Mouse (Mus musculus) forebrain, embryonic 13.5 days (tissue): ENCODE measurements around the gene Gltpd2. TPM values are rescaled to one million over a fixed set of nuclear protein-coding genes. Genes with fewer than 3 reads are reported as not detected.

Experiments
- ATAC-seq: fragments of 200-750 bp; cut with Nextera tagmentation; 2 replicates; pipeline ENCODE4 v1.8.0; 2017
- H3K27ac ChIP-seq: fragments of 300-500 bp; sonication (generic); 2 replicates; pipeline ENCODE4 v1.5.1; 2015; ENCODE audit warnings: inconsistent platforms, mild to moderate bottlenecking, moderate library complexity
- H3K27me3 ChIP-seq: fragments of 300-500 bp; sonication (generic); 2 replicates; pipeline ENCODE4 v1.6.1; 2015; ENCODE audit warnings: mild to moderate bottlenecking, inconsistent platforms
- H3K36me3 ChIP-seq: fragments of 300-500 bp; sonication (generic); 2 replicates; pipeline ENCODE4 v1.6.1; 2015; ENCODE audit warnings: mild to moderate bottlenecking, inconsistent platforms; ENCODE audit not compliant: poor library complexity, severe bottlenecking
- H3K4me1 ChIP-seq: fragments of 300-500 bp; sonication (generic); 2 replicates; pipeline ENCODE4 v1.6.1; 2015; ENCODE audit warnings: inconsistent platforms
- H3K4me2 ChIP-seq: fragments of 300-500 bp; sonication (generic); 2 replicates; pipeline ENCODE4 v1.6.1; 2015; ENCODE audit warnings: inconsistent platforms, mild to moderate bottlenecking, moderate library complexity
- H3K4me3 ChIP-seq: fragments of 300-500 bp; sonication (generic); 2 replicates; pipeline ENCODE4 v1.5.1; 2015; ENCODE audit warnings: mild to moderate bottlenecking, inconsistent platforms
- H3K9ac ChIP-seq: fragments of 300-500 bp; sonication (generic); 2 replicates; pipeline ENCODE4 v1.6.1; 2015; ENCODE audit warnings: mild to moderate bottlenecking, inconsistent platforms
- H3K9me3 ChIP-seq: fragments of 300-500 bp; sonication (generic); replicated peaks from 2 replicates; pipeline ENCODE4 v1.6.1; 2016; ENCODE audit warnings: inconsistent platforms
- WGBS: fragments of 180-500 bp; shearing (Covaris S2); methylation state at CpG from one replicate; pipeline ENCODE4 v1.1.7; 2015; 5-methylcytosine and 5-hydroxymethylcytosine counted together
- polyA plus RNA-seq: library from polyadenylated mRNA; unstranded; fragments of >200 nt; fragmentation: Nextera tagmentation; extraction: Ambion mirVana; gene quantifications from 2 replicates; pipeline ENCODE4 v1.2.1, GENCODE M21; 2015

Gene Gltpd2
- polyA plus RNA-seq, 1 experiment from 2014 or later = not detected

- peak overlapping the region; percentile 85 for H3K4me2 ChIP-seq
- no peak overlapping the region for H3K4me3 ChIP-seq
- 87% methylated on average over 7 of the region's 7 CpGs for WGBS
- H3K4me1 ChIP-seq = peaks cover 12% of the 10 kb centered on the region
- peaks cover 35% of the 10 kb centered on the region for H3K27me3 ChIP-seq
- no peak for ATAC-seq
- H3K36me3 ChIP-seq = no peaks in the 10 kb centered on the region
- no peak overlapping the region for H3K27ac ChIP-seq
- no peaks in the 10 kb centered on the region for H3K9me3 ChIP-seq
- H3K9ac ChIP-seq = no peak overlapping the region
Measured at GRCm38 (mm10) chr11:70540928-70541327, 21.9 kb downstream of the Gltpd2 start.

DNA sequence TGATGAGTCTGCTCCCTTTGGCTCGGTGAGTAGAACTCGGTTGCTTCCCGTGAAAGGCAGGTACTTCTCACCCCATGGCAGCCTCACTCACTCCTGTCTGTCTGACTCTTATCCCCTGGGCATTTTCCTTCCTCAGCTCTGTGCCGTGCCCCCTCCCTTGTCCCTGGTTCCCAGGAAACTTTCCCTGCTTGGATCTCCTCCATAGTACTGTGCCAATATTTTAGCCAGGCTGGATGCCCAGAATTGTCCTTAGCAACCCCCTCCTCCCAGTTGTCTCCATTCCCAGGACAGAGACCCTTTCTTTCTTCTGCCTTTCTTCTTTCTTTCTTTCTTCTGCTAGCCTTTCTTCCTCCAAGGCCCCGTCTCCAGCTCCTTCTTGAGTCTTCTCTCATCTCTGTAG, 22.4 kb downstream of the Gltpd2 start:
- WGBS = 70% methylated on average over 5 of the region's 5 CpGs
- H3K9me3 ChIP-seq = no peaks in the 10 kb centered on the region
- H3K36me3 ChIP-seq = no peaks in the 10 kb centered on the region
- ATAC-seq = no peak
- H3K27ac ChIP-seq = no peak overlapping the region
- peak overlapping the region; percentile 85; the same call in 1 of the 2 replicates for H3K4me2 ChIP-seq
- H3K4me3 ChIP-seq = no peak overlapping the region
- peaks cover 12% of the 10 kb centered on the region for H3K4me1 ChIP-seq
- H3K9ac ChIP-seq = no peak overlapping the region
- peaks cover 35% of the 10 kb centered on the region for H3K27me3 ChIP-seq

DNA sequence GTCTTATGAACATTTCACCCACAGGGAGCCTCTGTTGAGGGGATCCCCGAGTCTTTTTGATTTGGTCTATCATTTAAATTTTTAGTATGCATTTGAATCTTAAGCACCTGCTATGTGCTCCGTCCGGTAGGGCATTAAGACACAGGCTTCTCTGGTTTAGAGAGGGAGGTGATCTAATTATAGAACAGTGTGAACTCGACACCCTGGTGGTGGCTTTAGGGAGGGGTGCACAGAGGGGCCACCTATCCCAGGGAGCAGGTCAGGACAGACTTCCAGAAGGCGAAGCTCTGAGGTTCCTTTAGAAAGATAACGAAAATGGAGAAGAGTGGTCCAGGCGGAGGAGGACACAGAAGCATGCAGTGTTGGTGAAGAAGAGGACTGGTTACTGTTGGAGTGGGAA, 25.5 kb downstream of the Gltpd2 start:
- ATAC-seq = no peak
- WGBS = 69% methylated on average over 7 of the region's 7 CpGs

GRCm38 (mm10) chr11:70551526-70551925, 32.5 kb downstream of the Gltpd2 start:
- Histone ChIP-seq H3K4me2 (no peak overlapping the region), H3K9ac (no peak overlapping the region)
- WGBS = 84% methylated on average over 8 of the region's 8 CpGs

More for the DNA sequence above, 25.5 kb downstream of the Gltpd2 start:
- H3K4me1 ChIP-seq = peaks cover 12% of the 10 kb centered on the region
- H3K27me3 ChIP-seq = peaks cover 22% of the 10 kb centered on the region
- no peak overlapping the region for H3K4me2 ChIP-seq
- no peaks in the 10 kb centered on the region for H3K36me3 ChIP-seq
- no peaks in the 10 kb centered on the region for H3K9me3 ChIP-seq
- H3K27ac ChIP-seq = no peak overlapping the region
- H3K9ac ChIP-seq = no peak overlapping the region
- no peak overlapping the region for H3K4me3 ChIP-seq

GRCm38 (mm10) chr11:70553940-70554339, 34.9 kb downstream of the Gltpd2 start:
- no peaks in the 10 kb centered on the region for H3K9me3 ChIP-seq
- H3K4me1 ChIP-seq = no peaks in the 10 kb centered on the region
- H3K36me3 ChIP-seq = no peaks in the 10 kb centered on the region
- no peak overlapping the region for H3K27ac ChIP-seq
- no peak overlapping the region for H3K4me2 ChIP-seq
- no peak for ATAC-seq
- 33% methylated on average over 7 of the region's 7 CpGs for WGBS
- no peak overlapping the region for H3K4me3 ChIP-seq
- H3K9ac ChIP-seq = no peak overlapping the region
- no peaks in the 10 kb centered on the region for H3K27me3 ChIP-seq

More at GRCm38 (mm10) chr11:70551526-70551925, 32.5 kb downstream of the Gltpd2 start:
- no peak overlapping the region for H3K4me3 ChIP-seq
- ATAC-seq = no peak
- H3K4me1 ChIP-seq = no peaks in the 10 kb centered on the region
- no peaks in the 10 kb centered on the region for H3K9me3 ChIP-seq
- H3K36me3 ChIP-seq = no peaks in the 10 kb centered on the region
- no peaks in the 10 kb centered on the region for H3K27me3 ChIP-seq
- H3K27ac ChIP-seq = no peak overlapping the region

- 91% methylated on average over 9 of the region's 9 CpGs for WGBS
- Histone ChIP-seq H3K9me3 (no peaks in the 10 kb centered on the region), H3K9ac (no peak overlapping the region), H3K27me3 (no peaks in the 10 kb centered on the region), H3K4me3 (no peak overlapping the region), H3K36me3 (no peaks in the 10 kb centered on the region), H3K4me1 (peaks cover 7% of the 10 kb centered on the region), H3K4me2 (no peak overlapping the region), H3K27ac (no peak overlapping the region)
- no peak for ATAC-seq
Measured at GRCm38 (mm10) chr11:70557545-70557944, 38.5 kb downstream of the Gltpd2 start.

DNA sequence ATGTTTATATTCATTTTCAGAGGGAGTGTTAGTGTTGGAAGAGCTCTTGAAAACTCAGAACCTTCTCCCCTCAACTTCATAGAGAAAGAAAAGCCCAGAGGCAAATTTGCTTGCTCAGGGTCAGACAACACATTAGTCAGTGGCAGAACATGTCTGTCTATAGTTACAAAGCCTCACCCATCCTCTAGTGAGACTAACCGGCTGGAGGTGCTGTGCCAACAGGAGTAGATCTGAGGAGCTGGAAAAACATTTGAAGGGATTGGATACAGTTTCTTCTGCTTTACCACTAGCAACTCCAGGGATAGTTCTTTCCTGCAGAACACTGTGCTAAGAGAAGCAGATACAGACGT, 42.9 kb downstream of the Gltpd2 start:
- H3K4me2 ChIP-seq = peak overlapping the region; percentile 82
- peak overlapping the region; percentile 90 for H3K4me3 ChIP-seq
- H3K9me3 ChIP-seq = no peaks in the 10 kb centered on the region
- H3K9ac ChIP-seq = peak overlapping the region; percentile 92
- no peaks in the 10 kb centered on the region for H3K27me3 ChIP-seq
- ATAC-seq = no peak
- 0% methylated on average over 2 of the region's 2 CpGs for WGBS
- H3K36me3 ChIP-seq = no peaks in the 10 kb centered on the region
- peaks cover 38% of the 10 kb centered on the region for H3K4me1 ChIP-seq
- peak overlapping the region; percentile 86 for H3K27ac ChIP-seq

- H3K36me3 ChIP-seq = no peaks in the 10 kb centered on the region
- under 1% methylated on average over 29 of the region's 57 CpGs for WGBS
- H3K4me3 ChIP-seq = peak within 1 kb of the TSS; percentile 90
- peak within 1 kb of the TSS; percentile 82 for H3K4me2 ChIP-seq
- H3K9me3 ChIP-seq = no peaks in the 10 kb centered on the region
- ATAC-seq = peak; percentile 93
- H3K27me3 ChIP-seq = no peaks in the 10 kb centered on the region
- peak within 1 kb of the TSS; percentile 92 for H3K9ac ChIP-seq
- peak within 1 kb of the TSS; percentile 86 for H3K27ac ChIP-seq
- H3K4me1 ChIP-seq = peaks cover 40% of the 10 kb centered on the region
Measured at GRCm38 (mm10) chr11:70562287-70562994, 43.4 kb downstream of the Gltpd2 start, which contains the start of gene Mink1. Gene Mink1, plus strand, starts transcription at chr11:70562881.

DNA sequence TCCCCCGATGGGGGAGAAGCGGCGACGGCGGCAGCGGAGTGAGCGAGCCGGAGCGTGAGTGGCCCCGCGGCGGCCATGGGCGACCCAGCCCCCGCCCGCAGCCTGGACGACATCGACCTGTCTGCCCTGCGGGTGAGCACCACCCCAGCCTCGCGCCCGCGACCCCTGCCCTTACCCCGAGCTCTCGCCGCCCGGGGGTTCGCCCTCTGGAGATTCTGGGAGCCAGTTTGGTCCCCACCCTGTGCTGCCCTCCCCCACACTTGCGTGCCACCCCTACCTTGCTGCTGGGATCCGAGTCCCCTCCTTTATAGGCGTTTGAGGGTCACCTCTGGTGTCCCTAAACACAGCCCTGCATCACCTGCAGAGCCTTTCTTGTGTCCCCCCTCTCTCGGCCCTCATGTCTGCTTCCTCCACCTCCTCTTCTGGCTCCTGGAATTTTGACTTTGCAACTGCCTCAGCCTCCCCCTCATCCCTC, 44.0 kb downstream of the Gltpd2 start:
- H3K27me3 ChIP-seq = no peaks in the 10 kb centered on the region
- H3K36me3 ChIP-seq = no peaks in the 10 kb centered on the region
- H3K4me1 ChIP-seq = peaks cover 40% of the 10 kb centered on the region
- peak overlapping the region; percentile 92 for H3K9ac ChIP-seq
- WGBS = 0% methylated on average over 17 of the region's 31 CpGs
- peak overlapping the region; percentile 86 for H3K27ac ChIP-seq
- H3K4me3 ChIP-seq = peak overlapping the region; percentile 90
- H3K9me3 ChIP-seq = no peaks in the 10 kb centered on the region
- H3K4me2 ChIP-seq = peak overlapping the region; percentile 82
- ATAC-seq = no peak; the same call in none of the 2 replicates

- H3K36me3 ChIP-seq = no peaks in the 10 kb centered on the region
- H3K9ac ChIP-seq = peak overlapping the region; percentile 92
- H3K27me3 ChIP-seq = no peaks in the 10 kb centered on the region
- 0 out of 2 replicates have a peak overlapping the region, but pooled peaks have one; percentile 33 for H3K27ac ChIP-seq
- peaks cover 40% of the 10 kb centered on the region for H3K4me1 ChIP-seq
- no peak for ATAC-seq
- H3K9me3 ChIP-seq = no peaks in the 10 kb centered on the region
- peak overlapping the region; percentile 90 for H3K4me3 ChIP-seq
- WGBS = 1% methylated on average over 25 of the region's 25 CpGs
- peak overlapping the region; percentile 82 for H3K4me2 ChIP-seq
Measured at GRCm38 (mm10) chr11:70563470-70564275, 44.7 kb downstream of the Gltpd2 start.

DNA sequence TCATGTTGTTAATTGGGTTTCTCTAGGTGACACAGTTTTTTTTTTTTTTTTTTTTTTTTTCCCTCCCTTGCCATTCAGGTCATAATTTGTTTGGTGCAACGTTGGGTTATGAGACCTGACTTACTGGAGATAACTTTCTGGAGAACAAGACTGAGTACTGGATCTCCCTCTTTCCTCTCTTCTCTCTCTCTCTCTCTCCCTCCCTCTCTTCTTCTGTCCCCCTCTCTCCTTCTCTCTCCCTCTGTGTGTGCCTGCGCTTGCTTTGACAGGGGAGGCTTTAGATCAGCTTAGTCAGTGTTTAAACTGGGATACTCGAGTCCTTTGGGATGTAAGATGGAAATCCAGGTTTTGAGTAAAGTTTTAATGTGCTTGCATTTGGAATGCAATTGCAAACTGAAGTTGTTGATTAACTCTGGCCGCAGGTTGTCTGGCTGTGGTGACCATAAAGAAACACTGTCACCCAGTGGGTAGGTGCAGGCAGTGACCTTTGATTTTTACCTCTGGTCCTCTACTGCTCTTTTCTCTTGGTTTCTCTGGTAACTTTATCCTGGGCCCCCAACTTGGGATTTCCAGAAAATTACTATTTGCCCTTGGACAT, 45.4 kb downstream of the Gltpd2 start:
- H3K4me1 ChIP-seq = peaks cover 40% of the 10 kb centered on the region
- H3K4me3 ChIP-seq = peak overlapping the region; percentile 90
- no peaks in the 10 kb centered on the region for H3K36me3 ChIP-seq
- H3K9me3 ChIP-seq = no peaks in the 10 kb centered on the region
- peak overlapping the region; percentile 92 for H3K9ac ChIP-seq
- no peak for ATAC-seq
- H3K27me3 ChIP-seq = no peaks in the 10 kb centered on the region
- 38% methylated on average over 4 of the region's 4 CpGs for WGBS
- H3K27ac ChIP-seq = no peak overlapping the region
- H3K4me2 ChIP-seq = peak overlapping the region; percentile 82

- Histone ChIP-seq H3K36me3 (no peaks in the 10 kb centered on the region), H3K27ac (no peak overlapping the region), H3K9ac (no peak overlapping the region), H3K9me3 (no peaks in the 10 kb centered on the region), H3K4me3 (no peak overlapping the region), H3K4me1 (peaks cover 40% of the 10 kb centered on the region), H3K27me3 (no peaks in the 10 kb centered on the region), H3K4me2 (no peak overlapping the region)
- no peak for ATAC-seq
- WGBS = 71% methylated on average over 7 of the region's 7 CpGs
Measured at GRCm38 (mm10) chr11:70566586-70566985, 47.6 kb downstream of the Gltpd2 start.
